Mouse (Mus musculus): Measurements from ENCODE around the gene Eipr1. TPM values are rescaled to one million over a fixed set of nuclear protein-coding genes. Genes with fewer than 3 reads are reported as not detected.
"Not testable (repeated sequence)": the region's sequence is repeated elsewhere in the genome, so short reads cannot be mapped to it uniquely, and the experiment has no call there.

The Eipr1 gene
- polyA plus RNA-seq, 1 experiment from 2014 or later = 43.0 TPM

GRCm38 (mm10) chr12:28724366-28724765, 27.2 kb upstream of the Eipr1 start:
- H3K9me3 ChIP-seq (ENCODE audit: control insufficient read depth, low read length) = no peaks in the 10 kb centered on the region
- no peak overlapping the region for H3K27ac ChIP-seq (ENCODE audit: low read depth, low read length)
- H3K36me3 ChIP-seq (ENCODE audit: control insufficient read depth, insufficient read depth, low read length) = peaks cover 8% of the 10 kb centered on the region
- no peak overlapping the region for H3K9ac ChIP-seq (ENCODE audit: low read length)
- no peak overlapping the region for H3K4me3 ChIP-seq (ENCODE audit: low read depth, low read length)
- WGBS = 80% methylated on average over 3 of the region's 3 CpGs
- H3K4me1 ChIP-seq (ENCODE audit: control insufficient read depth, insufficient read depth, low read length) = no peaks in the 10 kb centered on the region
- no peak overlapping the region for H3K4me2 ChIP-seq
- H3K27me3 ChIP-seq (ENCODE audit: control insufficient read depth, insufficient read depth, low read length) = no peaks in the 10 kb centered on the region
- DNase-seq (ENCODE audit: low spot score, missing footprints) = peak; percentile 64
- no peak for ATAC-seq (ENCODE audit: low FRiP score)

- DNase-seq (ENCODE audit: low spot score, missing footprints) = no peak
- ATAC-seq (ENCODE audit: low FRiP score) = no peak
- Histone ChIP-seq H3K4me3 (ENCODE audit: low read depth, low read length) (no peak overlapping the region), H3K9me3 (ENCODE audit: control insufficient read depth, low read length) (no peaks in the 10 kb centered on the region), H3K27ac (ENCODE audit: low read depth, low read length) (no peak overlapping the region), H3K9ac (ENCODE audit: low read length) (no peak overlapping the region), H3K4me1 (ENCODE audit: control insufficient read depth, insufficient read depth, low read length) (no peaks in the 10 kb centered on the region), H3K36me3 (ENCODE audit: control insufficient read depth, insufficient read depth, low read length) (peaks cover 2% of the 10 kb centered on the region; the same call in 1 of the 2 replicates), H3K4me2 (no peak overlapping the region), H3K27me3 (ENCODE audit: control insufficient read depth, insufficient read depth, low read length) (no peaks in the 10 kb centered on the region)
- 96% methylated on average over 4 of the region's 4 CpGs for WGBS
These were observed 25.4 kb upstream of the Eipr1 start for GRCm38 (mm10) chr12:28726204-28726603.

GRCm38 (mm10) chr12:28727061-28727460, 24.5 kb upstream of the Eipr1 start:
- Histone ChIP-seq H3K27me3 (ENCODE audit: control insufficient read depth, insufficient read depth, low read length) (no peaks in the 10 kb centered on the region), H3K4me3 (ENCODE audit: low read depth, low read length) (no peak overlapping the region), H3K27ac (ENCODE audit: low read depth, low read length) (no peak overlapping the region), H3K9ac (ENCODE audit: low read length) (no peak overlapping the region), H3K4me2 (no peak overlapping the region), H3K36me3 (ENCODE audit: control insufficient read depth, insufficient read depth, low read length) (peaks cover 2% of the 10 kb centered on the region; the same call in 1 of the 2 replicates), H3K4me1 (ENCODE audit: control insufficient read depth, insufficient read depth, low read length) (no peaks in the 10 kb centered on the region), H3K9me3 (ENCODE audit: control insufficient read depth, low read length) (no peaks in the 10 kb centered on the region)
- ATAC-seq (ENCODE audit: low FRiP score) (no peak), DNase-seq (ENCODE audit: low spot score, missing footprints) (peak; percentile 12)
- WGBS = 90% methylated on average over 5 of the region's 5 CpGs

GRCm38 (mm10) chr12:28732631-28733030, 19.0 kb upstream of the Eipr1 start:
- WGBS = 96% methylated on average over 8 of the region's 8 CpGs
- H3K36me3 ChIP-seq (ENCODE audit: control insufficient read depth, insufficient read depth, low read length) = peaks cover 16% of the 10 kb centered on the region; the same call in 1 of the 2 replicates
- H3K4me1 ChIP-seq (ENCODE audit: control insufficient read depth, insufficient read depth, low read length) = no peaks in the 10 kb centered on the region
- ATAC-seq (ENCODE audit: low FRiP score) = no peak
- no peak for DNase-seq (ENCODE audit: low spot score, missing footprints)
- no peak overlapping the region for H3K4me2 ChIP-seq
- H3K9ac ChIP-seq (ENCODE audit: low read length) = no peak overlapping the region
- H3K9me3 ChIP-seq (ENCODE audit: control insufficient read depth, low read length) = no peaks in the 10 kb centered on the region
- H3K27me3 ChIP-seq (ENCODE audit: control insufficient read depth, insufficient read depth, low read length) = no peaks in the 10 kb centered on the region
- no peak overlapping the region for H3K27ac ChIP-seq (ENCODE audit: low read depth, low read length)
- no peak overlapping the region for H3K4me3 ChIP-seq (ENCODE audit: low read depth, low read length)

GRCm38 (mm10) chr12:28733520-28734245, 17.9 kb upstream of the Eipr1 start:
- H3K36me3 ChIP-seq (ENCODE audit: control insufficient read depth, insufficient read depth, low read length) = peaks cover 16% of the 10 kb centered on the region; the same call in 1 of the 2 replicates
- not testable (repeated sequence) for DNase-seq (ENCODE audit: low spot score, missing footprints); ATAC-seq (ENCODE audit: low FRiP score); H3K9me3 ChIP-seq (ENCODE audit: control insufficient read depth, low read length); H3K4me1 ChIP-seq (ENCODE audit: control insufficient read depth, insufficient read depth, low read length); H3K4me2 ChIP-seq; H3K9ac ChIP-seq (ENCODE audit: low read length); H3K27ac ChIP-seq (ENCODE audit: low read depth, low read length); H3K27me3 ChIP-seq (ENCODE audit: control insufficient read depth, insufficient read depth, low read length); H3K4me3 ChIP-seq (ENCODE audit: low read depth, low read length)
- WGBS = 98% methylated on average over 6 of the region's 6 CpGs

- Histone ChIP-seq H3K27me3 (ENCODE audit: control insufficient read depth, insufficient read depth, low read length) (no peaks in the 10 kb centered on the region), H3K36me3 (ENCODE audit: control insufficient read depth, insufficient read depth, low read length) (peaks cover 16% of the 10 kb centered on the region; the same call in 1 of the 2 replicates), H3K4me1 (ENCODE audit: control insufficient read depth, insufficient read depth, low read length) (no peaks in the 10 kb centered on the region), H3K27ac (ENCODE audit: low read depth, low read length) (no peak overlapping the region), H3K9ac (ENCODE audit: low read length) (no peak overlapping the region), H3K4me2 (no peak overlapping the region), H3K4me3 (ENCODE audit: low read depth, low read length) (no peak overlapping the region), H3K9me3 (ENCODE audit: control insufficient read depth, low read length) (no peaks in the 10 kb centered on the region)
- WGBS = 95% methylated on average over 1 of the region's 1 CpGs
- DNase-seq (ENCODE audit: low spot score, missing footprints) (no peak), ATAC-seq (ENCODE audit: low FRiP score) (no peak)
These were observed 17.3 kb upstream of the Eipr1 start for GRCm38 (mm10) chr12:28734271-28734670.

GRCm38 (mm10) chr12:28735293-28735692, 16.3 kb upstream of the Eipr1 start:
- peaks cover 16% of the 10 kb centered on the region; the same call in 1 of the 2 replicates for H3K36me3 ChIP-seq (ENCODE audit: control insufficient read depth, insufficient read depth, low read length)
- no peak overlapping the region for H3K4me3 ChIP-seq (ENCODE audit: low read depth, low read length)
- 93% methylated on average over 3 of the region's 3 CpGs for WGBS
- ATAC-seq (ENCODE audit: low FRiP score) (no peak), DNase-seq (ENCODE audit: low spot score, missing footprints) (no peak)
- H3K4me1 ChIP-seq (ENCODE audit: control insufficient read depth, insufficient read depth, low read length) = no peaks in the 10 kb centered on the region
- no peaks in the 10 kb centered on the region for H3K9me3 ChIP-seq (ENCODE audit: control insufficient read depth, low read length)
- no peak overlapping the region for H3K9ac ChIP-seq (ENCODE audit: low read length)
- no peaks in the 10 kb centered on the region for H3K27me3 ChIP-seq (ENCODE audit: control insufficient read depth, insufficient read depth, low read length)
- H3K4me2 ChIP-seq = no peak overlapping the region
- H3K27ac ChIP-seq (ENCODE audit: low read depth, low read length) = no peak overlapping the region

GRCm38 (mm10) chr12:28743328-28743727, 8.3 kb upstream of the Eipr1 start:
- no peak for ATAC-seq (ENCODE audit: low FRiP score)
- DNase-seq (ENCODE audit: low spot score, missing footprints) = no peak
- Histone ChIP-seq H3K4me2 (no peak overlapping the region), H3K9ac (ENCODE audit: low read length) (no peak overlapping the region), H3K4me1 (ENCODE audit: control insufficient read depth, insufficient read depth, low read length) (no peaks in the 10 kb centered on the region), H3K36me3 (ENCODE audit: control insufficient read depth, insufficient read depth, low read length) (peaks cover 8% of the 10 kb centered on the region; the same call in 1 of the 2 replicates), H3K9me3 (ENCODE audit: control insufficient read depth, low read length) (no peaks in the 10 kb centered on the region), H3K4me3 (ENCODE audit: low read depth, low read length) (no peak overlapping the region), H3K27ac (ENCODE audit: low read depth, low read length) (no peak overlapping the region), H3K27me3 (ENCODE audit: control insufficient read depth, insufficient read depth, low read length) (no peaks in the 10 kb centered on the region)
- 80% methylated on average over 3 of the region's 3 CpGs for WGBS

- 1% methylated on average over 41 of the region's 41 CpGs for WGBS
- peak; percentile 94 for ATAC-seq (ENCODE audit: low FRiP score)
- peak; percentile 97 for DNase-seq (ENCODE audit: low spot score, missing footprints)
These were observed 1.5 kb upstream of the Eipr1 start, which contains the start of gene Trappc12 for GRCm38 (mm10) chr12:28750021-28750633. TSS of gene Trappc12 (minus strand) at chr12:28750472.

More at GRCm38 (mm10) chr12:28750021-28750633, 1.5 kb upstream of the Eipr1 start, which contains the start of gene Trappc12:
- Histone ChIP-seq H3K4me3 (ENCODE audit: low read depth, low read length) (peak within 1 kb of the TSS; percentile 75), H3K4me2 (peak within 1 kb of the TSS; percentile 74), H3K36me3 (ENCODE audit: control insufficient read depth, insufficient read depth, low read length) (peaks cover 5% of the 10 kb centered on the region; the same call in 1 of the 2 replicates), H3K27ac (ENCODE audit: low read depth, low read length) (no peak within 1 kb of the TSS), H3K9ac (ENCODE audit: low read length) (peak within 1 kb of the TSS; percentile 69), H3K4me1 (ENCODE audit: control insufficient read depth, insufficient read depth, low read length) (peaks cover 18% of the 10 kb centered on the region), H3K9me3 (ENCODE audit: control insufficient read depth, low read length) (no peaks in the 10 kb centered on the region), H3K27me3 (ENCODE audit: control insufficient read depth, insufficient read depth, low read length) (no peaks in the 10 kb centered on the region)
